Mouse (Mus musculus) limb, embryonic 12.5 days (tissue): ENCODE data around the gene Ralgps2. TPM values are rescaled to one million over a fixed set of nuclear protein-coding genes. Genes with fewer than 3 reads are reported as not detected.

Experiments
- ATAC-seq: fragments of 200-750 bp; cut with Nextera tagmentation; 2 replicates; pipeline ENCODE4 v1.8.0; 2017; ENCODE audit warnings: low read depth, moderate TSS enrichment; ENCODE audit not compliant: insufficient number of reproducible peaks, insufficient read depth, low FRiP score, low TSS enrichment
- H3K27ac ChIP-seq: fragments of 300-500 bp; sonication (generic); 2 replicates; pipeline ENCODE4 v1.5.1; 2016; ENCODE audit warnings: mild to moderate bottlenecking, moderate library complexity
- H3K27me3 ChIP-seq: fragments of 300-500 bp; sonication (generic); 2 replicates; pipeline ENCODE4 v1.6.1; 2016; ENCODE audit warnings: mild to moderate bottlenecking, moderate library complexity
- H3K36me3 ChIP-seq: fragments of 300-500 bp; sonication (generic); 2 replicates; pipeline ENCODE4 v1.6.1; 2016; ENCODE audit warnings: mild to moderate bottlenecking, moderate library complexity
- H3K4me1 ChIP-seq: fragments of 300-500 bp; sonication (generic); replicated peaks from 2 replicates; pipeline ENCODE4 v1.6.1; 2016
- H3K4me2 ChIP-seq: fragments of 300-500 bp; sonication (generic); 2 replicates; pipeline ENCODE4 v1.6.1; 2016; ENCODE audit warnings: mild to moderate bottlenecking, moderate library complexity
- H3K4me3 ChIP-seq: fragments of 300-500 bp; sonication (generic); replicated peaks from 2 replicates; pipeline ENCODE4 v1.5.1; 2016; ENCODE audit warnings: mild to moderate bottlenecking
- H3K9ac ChIP-seq: fragments of 300-500 bp; sonication (generic); replicated peaks from 2 replicates; pipeline ENCODE4 v1.6.1; 2016; ENCODE audit warnings: mild to moderate bottlenecking, moderate library complexity
- H3K9me3 ChIP-seq: fragments of 300-500 bp; sonication (generic); 2 replicates; pipeline ENCODE4 v1.6.1; 2016; ENCODE audit warnings: mild to moderate bottlenecking, moderate library complexity
- WGBS: fragments of 180-500 bp; shearing (Covaris S2); methylation state at CpG from one replicate; pipeline ENCODE4 v1.1.7; 2016; 5-methylcytosine and 5-hydroxymethylcytosine counted together
- polyA plus RNA-seq: library from polyadenylated mRNA; unstranded; fragments of >200 nt; fragmentation: Nextera tagmentation; extraction: Ambion mirVana; gene quantifications from 2 replicates; pipeline ENCODE4 v1.2.1, GENCODE M21; 2016

Ralgps2 gene
- polyA plus RNA-seq, 1 experiment from 2014 or later, result 83.1 TPM

DNA sequence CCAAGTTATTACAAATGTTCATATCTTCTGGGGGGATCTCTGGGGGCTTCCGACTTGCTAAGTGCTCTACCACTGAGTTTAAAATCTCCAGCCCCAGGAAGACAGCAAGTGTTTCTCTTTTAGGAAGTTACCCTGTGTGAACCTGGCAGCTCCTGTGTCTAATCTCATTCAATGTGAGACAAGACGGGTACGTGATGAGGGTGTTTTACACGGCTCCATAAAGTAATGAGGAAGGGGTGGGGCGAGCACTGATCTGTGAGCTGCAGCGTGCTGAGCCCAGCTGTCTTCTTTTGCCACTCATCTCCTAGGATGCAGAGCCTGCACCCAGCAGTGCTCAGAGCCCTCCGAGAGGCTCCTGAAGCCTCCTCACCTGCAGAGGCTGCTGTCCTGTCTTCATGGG lies 127.5 kb downstream of the Ralgps2 start:
- ATAC-seq, result no peak
- 72% methylated on average over 7 of the region's 7 CpGs for WGBS

DNA sequence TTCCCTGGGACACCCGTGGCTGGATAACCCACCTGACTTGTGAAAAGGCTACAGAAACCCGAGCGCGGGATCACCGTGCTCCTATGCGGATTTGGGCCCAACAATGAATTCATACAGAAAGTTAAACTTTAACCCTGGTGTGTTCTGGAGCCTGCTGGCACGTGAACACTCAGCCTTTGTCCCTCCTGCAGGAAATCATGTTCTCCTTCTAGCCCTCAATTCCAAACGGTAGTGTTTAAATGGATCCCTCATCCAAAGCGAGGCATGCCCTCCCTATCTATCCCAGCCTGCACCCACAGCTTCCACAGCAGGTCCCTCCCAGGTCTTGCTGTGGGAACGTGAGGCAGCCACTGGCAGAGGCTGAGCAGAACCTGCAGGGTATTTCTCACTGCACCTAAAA lies 131.1 kb downstream of the Ralgps2 start:
- WGBS, result 77% methylated on average over 10 of the region's 10 CpGs
- Histone ChIP-seq H3K9me3 (no peaks in the 10 kb centered on the region), H3K27ac (peak overlapping the region; percentile 56; the same call in 1 of the 2 replicates), H3K27me3 (no peaks in the 10 kb centered on the region), H3K4me3 (no peak overlapping the region), H3K9ac (no peak overlapping the region), H3K36me3 (peaks cover 23% of the 10 kb centered on the region), H3K4me2 (no peak overlapping the region), H3K4me1 (no peaks in the 10 kb centered on the region)
- ATAC-seq, result no peak

More for the DNA sequence above, 127.5 kb downstream of the Ralgps2 start:
- no peak overlapping the region for H3K9ac ChIP-seq
- H3K9me3 ChIP-seq, result no peaks in the 10 kb centered on the region
- no peak overlapping the region for H3K4me3 ChIP-seq
- H3K36me3 ChIP-seq, result peaks cover 37% of the 10 kb centered on the region
- no peak overlapping the region for H3K27ac ChIP-seq
- no peak overlapping the region for H3K4me2 ChIP-seq
- no peaks in the 10 kb centered on the region for H3K4me1 ChIP-seq
- H3K27me3 ChIP-seq, result no peaks in the 10 kb centered on the region

DNA sequence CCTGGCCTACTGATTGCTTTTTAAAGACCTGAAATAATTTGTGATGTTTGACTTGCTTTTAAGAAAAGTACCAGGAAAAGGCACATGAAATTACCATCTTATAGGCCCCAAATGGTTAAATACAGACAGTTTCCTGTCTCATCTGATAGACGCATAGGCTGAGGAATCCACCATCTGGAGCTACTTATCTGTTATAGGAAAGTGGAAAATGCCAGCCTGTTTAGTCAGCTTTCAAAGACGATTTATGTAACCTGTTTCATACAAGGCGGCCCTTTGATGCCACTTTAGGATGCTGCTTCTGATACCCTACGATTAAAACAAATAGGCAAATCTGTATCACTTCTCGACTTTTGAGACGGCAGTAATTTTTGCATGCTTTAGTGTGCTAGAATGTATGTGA lies 138.2 kb downstream of the Ralgps2 start:
- H3K27me3 ChIP-seq, result no peaks in the 10 kb centered on the region; the same call in 1 of the 2 replicates
- no peaks in the 10 kb centered on the region for H3K9me3 ChIP-seq
- no peak overlapping the region for H3K27ac ChIP-seq
- H3K36me3 ChIP-seq, result peaks cover 2% of the 10 kb centered on the region; the same call in 1 of the 2 replicates
- 47% methylated on average over 6 of the region's 6 CpGs for WGBS
- ATAC-seq, result no peak
- no peak overlapping the region for H3K4me2 ChIP-seq
- H3K4me1 ChIP-seq, result peaks cover 4% of the 10 kb centered on the region
- no peak overlapping the region for H3K9ac ChIP-seq
- no peak overlapping the region for H3K4me3 ChIP-seq

DNA sequence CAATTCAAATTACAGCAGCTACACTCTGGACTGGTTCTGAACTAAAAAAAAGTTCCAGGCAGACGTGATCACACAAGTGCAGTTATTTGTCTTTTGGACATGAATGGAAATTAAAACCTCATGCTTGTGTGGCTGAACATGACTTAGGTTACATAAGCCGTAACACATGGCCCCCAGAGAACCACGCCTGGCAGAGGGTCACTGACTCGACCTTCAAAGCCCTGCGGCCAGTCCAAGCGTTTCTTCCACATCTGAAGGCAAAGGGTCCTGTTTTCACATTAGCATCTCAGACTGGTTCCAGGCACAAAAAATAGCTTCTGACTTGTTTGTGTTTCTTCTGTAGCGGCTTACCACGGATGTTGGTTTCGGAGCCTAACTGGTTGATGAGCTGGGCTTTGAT lies 143.2 kb downstream of the Ralgps2 start:
- Histone ChIP-seq H3K27me3 (no peaks in the 10 kb centered on the region; the same call in 1 of the 2 replicates), H3K4me1 (peaks cover 11% of the 10 kb centered on the region), H3K27ac (0 out of 2 replicates have a peak overlapping the region, but pooled peaks have one; percentile 23), H3K4me2 (no peak overlapping the region), H3K36me3 (no peaks in the 10 kb centered on the region), H3K9me3 (no peaks in the 10 kb centered on the region), H3K9ac (no peak overlapping the region), H3K4me3 (no peak overlapping the region)
- ATAC-seq, result no peak
- whole genome bisulfite sequencing, result 25% methylated on average over 9 of the region's 9 CpGs

DNA sequence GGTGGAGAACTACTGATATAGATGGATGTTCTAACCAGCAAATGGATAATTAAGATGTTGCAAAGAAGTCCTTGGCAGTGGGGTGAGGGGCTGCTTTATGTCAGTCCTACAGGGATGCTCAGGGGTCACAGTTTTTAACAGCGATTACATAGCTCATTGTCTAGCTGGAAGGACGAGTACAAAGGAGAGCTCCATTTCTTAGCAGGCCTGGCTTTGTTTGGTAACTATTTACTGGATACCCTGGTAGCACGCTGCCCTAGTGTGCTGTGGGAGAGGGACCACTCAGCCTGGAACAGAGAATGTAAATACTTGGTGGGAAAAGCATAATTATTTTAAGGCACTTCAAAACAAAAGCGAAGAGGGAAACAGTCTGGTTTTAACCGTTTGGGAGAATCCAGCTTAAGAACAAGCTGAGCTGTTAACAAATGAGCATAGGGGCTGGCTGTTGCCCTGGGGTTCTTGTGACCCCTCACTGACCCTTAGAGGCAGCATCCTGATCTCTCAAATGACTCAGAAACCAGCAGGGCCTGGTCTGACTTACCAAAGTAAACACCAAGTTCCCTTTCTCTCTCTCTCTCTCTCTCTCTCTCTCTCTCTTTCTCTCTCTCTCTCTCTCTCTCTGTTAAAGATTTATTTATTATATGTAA lies 149.5 kb downstream of the Ralgps2 start:
- Histone ChIP-seq H3K4me1 (peaks cover 16% of the 10 kb centered on the region), H3K9me3 (no peaks in the 10 kb centered on the region), H3K27me3 (no peaks in the 10 kb centered on the region), H3K4me2 (no peak overlapping the region), H3K9ac (no peak overlapping the region), H3K36me3 (no peaks in the 10 kb centered on the region), H3K27ac (no peak overlapping the region), H3K4me3 (no peak overlapping the region)
- 27% methylated on average over 5 of the region's 5 CpGs for WGBS
- no peak for ATAC-seq

DNA sequence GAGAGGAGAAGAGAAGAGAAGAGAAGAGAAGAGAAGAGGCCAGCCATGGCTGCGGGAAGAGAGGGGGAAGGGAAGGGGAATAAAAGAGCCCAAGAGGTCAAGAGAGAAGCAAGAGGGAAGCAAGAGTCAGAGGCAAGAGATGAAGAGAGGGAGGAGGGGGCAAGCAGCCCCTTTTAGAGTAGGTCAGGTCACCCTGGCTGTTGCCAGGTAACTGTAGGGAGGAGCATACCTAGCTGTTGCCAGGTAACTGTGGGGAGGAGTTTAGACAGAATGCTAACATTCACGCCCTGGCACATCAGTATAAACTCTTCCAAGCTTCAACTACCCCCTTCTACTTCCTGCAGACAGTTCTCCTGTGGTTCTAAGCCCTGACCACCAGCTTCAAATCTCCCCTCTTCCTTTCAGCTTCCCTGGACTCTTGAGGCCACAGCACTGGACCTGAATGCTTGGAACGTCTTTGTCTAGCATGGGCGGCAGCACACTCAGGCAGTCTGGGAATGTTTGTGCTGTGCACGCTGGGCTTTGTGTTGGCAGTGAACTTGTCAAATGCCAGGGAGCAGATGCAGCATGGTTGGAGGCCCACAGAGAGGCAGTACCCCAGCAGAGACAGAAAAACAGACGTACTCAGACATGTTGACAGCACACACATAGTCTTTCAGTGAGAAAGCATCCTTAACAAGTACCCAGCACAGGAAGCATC lies 152.1 kb downstream of the Ralgps2 start:
- no peak overlapping the region for H3K4me3 ChIP-seq
- peaks cover 32% of the 10 kb centered on the region for H3K4me1 ChIP-seq
- H3K9me3 ChIP-seq, result no peaks in the 10 kb centered on the region
- no peak overlapping the region for H3K9ac ChIP-seq
- no peak overlapping the region for H3K27ac ChIP-seq
- ATAC-seq, result no peak
- 60% methylated on average over 6 of the region's 6 CpGs for WGBS
- no peak overlapping the region for H3K4me2 ChIP-seq
- H3K36me3 ChIP-seq, result no peaks in the 10 kb centered on the region
- H3K27me3 ChIP-seq, result no peaks in the 10 kb centered on the region

DNA sequence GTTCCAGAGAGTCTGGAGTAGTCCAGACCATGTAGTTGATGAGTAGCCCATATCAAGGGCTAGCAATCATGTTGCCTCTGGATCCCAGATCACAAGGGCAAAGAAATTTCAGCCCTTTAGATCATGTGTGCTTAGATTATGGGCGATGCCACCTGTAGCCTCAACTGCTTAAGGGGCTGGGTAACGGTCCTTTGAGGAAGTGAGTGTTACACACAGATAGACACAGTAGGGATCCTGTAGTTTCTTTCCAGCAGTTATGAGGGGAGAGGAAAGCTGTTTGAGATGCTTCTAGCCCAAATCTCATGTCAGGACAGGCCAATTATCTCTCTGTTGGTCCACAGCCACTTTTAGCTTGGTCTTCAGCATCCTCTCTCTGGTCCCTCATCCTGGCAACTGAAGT lies 153.4 kb downstream of the Ralgps2 start:
- Histone ChIP-seq H3K4me1 (peaks cover 44% of the 10 kb centered on the region), H3K9me3 (no peaks in the 10 kb centered on the region), H3K4me3 (no peak overlapping the region), H3K27ac (no peak overlapping the region), H3K36me3 (no peaks in the 10 kb centered on the region), H3K9ac (no peak overlapping the region), H3K4me2 (no peak overlapping the region), H3K27me3 (no peaks in the 10 kb centered on the region)
- no peak for ATAC-seq
- WGBS, result 71% methylated on average over 2 of the region's 2 CpGs

DNA sequence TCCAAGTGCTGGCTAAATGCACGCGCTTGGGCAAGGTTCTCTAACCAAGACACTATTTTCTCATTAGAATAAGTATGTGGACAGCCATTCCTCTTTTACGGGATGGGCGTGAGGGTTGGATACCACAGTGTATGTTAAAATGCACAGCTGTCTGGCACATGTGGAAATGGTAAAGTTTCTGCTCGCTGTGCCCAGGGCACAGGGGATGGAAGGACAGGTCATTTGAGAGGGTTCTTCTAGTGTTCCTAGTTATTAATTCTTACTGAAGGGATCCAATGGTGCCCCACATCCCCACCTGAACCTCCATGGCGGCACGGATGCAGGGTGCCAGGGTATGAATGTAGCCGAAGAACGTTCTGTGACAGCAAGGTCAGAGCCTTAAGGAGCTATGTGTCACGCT lies 154.5 kb downstream of the Ralgps2 start:
- 0 out of 2 replicates have a peak, but pooled peaks cover under 1% of the 10 kb centered on the region for H3K27me3 ChIP-seq
- 79% methylated on average over 10 of the region's 10 CpGs for WGBS
- no peaks in the 10 kb centered on the region for H3K36me3 ChIP-seq
- H3K4me3 ChIP-seq, result no peak overlapping the region
- H3K9ac ChIP-seq, result no peak overlapping the region
- no peak overlapping the region for H3K27ac ChIP-seq
- no peak overlapping the region for H3K4me2 ChIP-seq
- peaks cover 53% of the 10 kb centered on the region for H3K4me1 ChIP-seq
- no peak for ATAC-seq
- H3K9me3 ChIP-seq, result no peaks in the 10 kb centered on the region

DNA sequence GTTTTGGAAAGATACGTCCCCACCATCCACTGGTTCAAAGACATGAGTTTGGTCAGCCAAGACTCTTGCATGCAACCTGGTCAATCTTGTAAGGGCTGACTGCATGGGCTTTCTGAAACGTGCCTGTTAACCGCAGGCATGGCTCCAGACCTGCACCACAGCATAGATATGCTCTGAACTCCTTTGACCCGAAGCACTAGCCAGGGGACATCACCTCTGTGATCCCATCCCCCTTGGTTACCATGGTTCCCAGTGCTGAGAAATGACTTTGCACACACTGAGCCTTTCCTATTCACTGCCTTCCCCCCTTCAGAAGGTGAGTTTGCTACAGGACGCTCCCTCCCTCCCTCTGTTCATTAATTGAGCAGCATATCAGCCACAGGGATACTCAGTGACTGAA lies 155.3 kb downstream of the Ralgps2 start:
- H3K4me2 ChIP-seq, result no peak overlapping the region
- 65% methylated on average over 5 of the region's 5 CpGs for WGBS
- H3K4me1 ChIP-seq, result peaks cover 58% of the 10 kb centered on the region
- H3K9me3 ChIP-seq, result no peaks in the 10 kb centered on the region
- H3K9ac ChIP-seq, result no peak overlapping the region
- no peak overlapping the region for H3K4me3 ChIP-seq
- no peaks in the 10 kb centered on the region for H3K36me3 ChIP-seq
- H3K27ac ChIP-seq, result no peak overlapping the region
- 0 out of 2 replicates have a peak, but pooled peaks cover 3% of the 10 kb centered on the region for H3K27me3 ChIP-seq
- ATAC-seq, result no peak

DNA sequence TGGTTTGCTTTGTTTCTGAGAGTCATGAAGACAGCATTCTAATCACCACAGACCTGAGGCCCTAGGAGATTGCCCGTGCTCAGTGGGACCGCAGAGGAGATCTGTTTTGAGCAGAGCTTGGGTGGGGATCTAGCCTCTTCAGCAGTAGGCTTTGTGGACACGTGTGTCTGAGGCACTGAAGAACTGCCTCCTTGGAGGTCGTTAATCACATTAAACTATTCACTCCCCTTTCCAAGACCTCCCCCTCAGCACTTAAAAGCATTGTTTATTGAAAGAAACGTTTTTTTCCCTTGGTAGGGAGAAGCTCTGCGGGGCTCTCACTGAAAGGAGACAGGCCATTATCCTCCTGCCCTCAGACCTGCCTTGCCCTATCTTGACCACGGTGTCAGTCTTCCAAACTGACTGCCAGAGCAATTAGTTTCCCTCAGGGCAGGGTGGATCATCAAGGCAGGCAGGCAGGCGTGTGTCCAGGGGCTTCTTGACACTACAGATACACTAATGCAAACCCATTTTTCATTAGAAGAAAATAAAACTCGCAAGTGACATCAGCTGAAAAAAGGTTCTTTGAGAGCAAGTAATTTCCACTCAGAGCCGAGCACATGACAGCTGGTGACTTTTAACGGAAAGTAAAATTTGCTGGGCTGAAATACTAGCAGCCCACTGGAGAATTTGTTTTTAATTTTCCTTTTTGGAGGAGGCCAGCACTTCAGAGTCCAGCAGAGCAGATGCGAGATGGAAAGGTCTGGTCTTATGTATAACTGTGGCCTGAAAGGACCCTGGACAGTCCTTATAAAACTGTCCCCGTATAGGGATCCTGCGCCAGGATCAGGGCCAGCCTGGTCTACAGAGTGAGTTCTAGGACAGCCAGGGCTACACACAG lies 157.2 kb downstream of the Ralgps2 start:
- Histone ChIP-seq H3K27me3 (0 out of 2 replicates have a peak, but pooled peaks cover 3% of the 10 kb centered on the region), H3K9me3 (no peaks in the 10 kb centered on the region), H3K4me3 (no peak overlapping the region), H3K9ac (peak overlapping the region; percentile 34; the same call in 1 of the 2 replicates), H3K4me2 (no peak overlapping the region), H3K27ac (peak overlapping the region; percentile 92), H3K36me3 (no peaks in the 10 kb centered on the region), H3K4me1 (peaks cover 60% of the 10 kb centered on the region)
- ATAC-seq, result no peak
- WGBS, result 21% methylated on average over 14 of the region's 14 CpGs
